ENCODE assay signal across 28 mouse cellular contexts in the genomic region with DNA sequence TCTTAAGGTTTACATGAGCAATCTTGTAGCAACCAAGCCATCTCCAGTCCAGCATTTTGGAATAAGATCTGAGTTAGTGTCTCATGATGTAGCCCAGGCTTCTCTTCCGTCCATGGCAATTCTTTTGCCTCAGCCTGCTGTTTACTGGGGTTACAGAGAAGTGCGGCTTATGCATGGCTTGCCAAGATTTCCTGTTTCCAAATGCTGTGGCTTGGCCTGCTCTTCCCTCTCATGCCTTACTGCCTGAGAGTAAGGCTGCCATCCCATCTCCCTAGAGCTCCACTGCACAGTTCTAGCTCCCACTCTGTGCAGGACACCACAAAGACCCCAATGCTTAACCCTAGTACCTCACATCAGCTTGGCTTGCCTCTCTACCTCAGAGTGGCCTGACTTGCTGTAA. TPM values are rescaled to one million over a fixed set of nuclear protein-coding genes. Genes with fewer than 3 reads are reported as not detected.
DNase-seq lines count a peak whose midpoint lies in the region; ATAC-seq lines count a peak whose summit lies in the region.
"Had no signal": no experiment of that assay in that cellular context is flagged by ENCODE, and none has a peak within 500 bp of the region (broad histone marks: within the 10 kb centered on the region; RNA-seq: fewer than 3 reads in every experiment).

No protein-coding gene starts in this region.

- ATAC-seq in common myeloid progenitor, adult 5-6 weeks (replicated peaks; ENCODE audit: low read depth, poor library complexity, severe bottlenecking): 0 out of 2 replicates have a peak, but pooled peaks have one; percentile 32
- peak; percentile 61 for ATAC-seq in megakaryocyte progenitor cell, adult 5-6 weeks (replicated peaks; ENCODE audit: poor library complexity)
- ATAC-seq: activated CD4-positive, CD25-positive, alpha-beta regulatory T cell, adult 4 months; CD4-positive, CD25-positive, alpha-beta regulatory T cell, adult 4 months; forebrain, embryonic 13.5 days; forebrain, embryonic 15.5 days; forebrain, postnatal 0 days; Patski had no signal

- 46% methylated on average over 2 of the region's 2 CpGs for WGBS in macrophage (ENCODE audit: missing documents)

- H3K36me3 ChIP-seq in macrophage (ENCODE audit: inconsistent target): no peaks in the 10 kb centered on the region
- H3K36me3 ChIP-seq: embryonic facial prominence, embryonic 10.5 days; embryonic facial prominence, embryonic 12.5 days; forebrain, embryonic 15.5 days; G1E had no signal

- no peak overlapping the region for H3K4me3 ChIP-seq in macrophage (ENCODE audit: inconsistent target)
- H3K4me3 ChIP-seq: embryonic facial prominence, embryonic 10.5 days; embryonic facial prominence, embryonic 12.5 days; forebrain, embryonic 13.5 days; forebrain, embryonic 15.5 days had no signal

- H3K79me2 ChIP-seq in macrophage (ENCODE audit: inconsistent target): no peaks in the 10 kb centered on the region

- peak overlapping the region; percentile 8; the same call in 1 of the 2 replicates for H3K27ac ChIP-seq in macrophage
- H3K27ac ChIP-seq: embryonic facial prominence, embryonic 10.5 days; embryonic facial prominence, embryonic 12.5 days; forebrain, embryonic 13.5 days; forebrain, embryonic 15.5 days had no signal

- no peak for DNase-seq in frontal cortex, postnatal 10 days (ENCODE audit: low spot score in 2 of 2)
- DNase-seq in kidney, postnatal 36 days: no peak
- DNase-seq: adrenal gland, adult 8-10 months; adrenal gland, postnatal 14 days; adrenal gland, postnatal 36 days; B cell, adult 2 months; cerebellum, adult 11-12 months; cerebellum, adult 2 months; cerebellum, adult 9-10 months; cerebellum, postnatal 10 days; cerebellum, postnatal 25 days; forebrain, postnatal 0 days had no signal

RNA-seq across cellular contexts. Expression of a gene that starts 1.1 kb away (rescaled TPM):
- not detected in 2 replicates for total RNA-seq in common myeloid progenitor, adult 5-6 weeks (2017)
- not detected for total RNA-seq in macrophage (2018; cell fraction: chromatin; rRNA removed)
- total RNA-seq in macrophage (2018; cell fraction: cytosol; rRNA removed): 1 to 10 TPM in 17 of 26 experiments, under 1 TPM in 9; 0.33 to 4.6 (median 1.6) TPM
- 1 to 10 TPM in 11 of 26 experiments, under 1 TPM in 6, not detected in 9; 0.67 to 3.1 (median 1.2) TPM for total RNA-seq in macrophage (2018; cell fraction: nucleus; rRNA removed)
- 0.91 to 5.8 TPM (median 2.6 TPM) in 3 replicates for polyA plus RNA-seq in macrophage (2018)
- total RNA-seq in megakaryocyte progenitor cell, adult 5-6 weeks (2015): not detected in 2 replicates
- not detected in 2 replicates for total RNA-seq in megakaryocyte progenitor cell, adult 5-6 weeks (2017)
- total RNA-seq: adrenal gland, adult 18-20 months; adrenal gland, adult 8-10 months; adrenal gland, postnatal 14 days; adrenal gland, postnatal 36 days; CH12.LX; forebrain, postnatal 0 days; G1E had no signal
- polyA plus RNA-seq: activated CD4-positive, CD25-positive, alpha-beta regulatory T cell, adult 4 months; CD4-positive, CD25-positive, alpha-beta regulatory T cell, adult 4 months; cerebellum, adult 2 months; cortical plate, adult 2 months; embryonic facial prominence, embryonic 10.5 days; embryonic facial prominence, embryonic 12.5 days; embryonic facial prominence, embryonic 14.5 days; forebrain, embryonic 11.5 days; forebrain, embryonic 13.5 days; forebrain, embryonic 15.5 days; forebrain, postnatal 0 days; G1E; Patski had no signal

RNA-seq across cellular contexts. Expression of a gene that starts 8.2 kb away (rescaled TPM):
- total RNA-seq in common myeloid progenitor, adult 5-6 weeks (2017): not detected in 2 replicates
- not detected for total RNA-seq in macrophage (2018; cell fraction: chromatin; rRNA removed)
- total RNA-seq in macrophage (2018; cell fraction: cytosol; rRNA removed): under 1 TPM in 6 of 26 experiments, not detected in 20; 0.14 to 0.42 (median 0.25) TPM
- under 1 TPM in 1 of 26 experiments, not detected in 25; 0.75 TPM for total RNA-seq in macrophage (2018; cell fraction: nucleus; rRNA removed)
- polyA plus RNA-seq in macrophage (2018): 0.40 TPM in 1 of 3 replicates, not detected in the others
- not detected in 2 replicates for total RNA-seq in megakaryocyte progenitor cell, adult 5-6 weeks (2015)
- total RNA-seq in megakaryocyte progenitor cell, adult 5-6 weeks (2017): not detected in 2 replicates
- total RNA-seq: adrenal gland, adult 18-20 months; adrenal gland, postnatal 14 days; adrenal gland, postnatal 36 days; CH12.LX; forebrain, postnatal 0 days; G1E had no signal
- polyA plus RNA-seq: activated CD4-positive, CD25-positive, alpha-beta regulatory T cell, adult 4 months; CD4-positive, CD25-positive, alpha-beta regulatory T cell, adult 4 months; cortical plate, adult 2 months; embryonic facial prominence, embryonic 10.5 days; embryonic facial prominence, embryonic 12.5 days; embryonic facial prominence, embryonic 14.5 days; forebrain, embryonic 11.5 days; forebrain, embryonic 13.5 days; forebrain, embryonic 15.5 days; forebrain, postnatal 0 days; G1E; Patski had no signal

RNA-seq across cellular contexts. Expression of a gene that starts 17.1 kb away (rescaled TPM):
- total RNA-seq in common myeloid progenitor, adult 5-6 weeks (2017): not detected in 2 replicates
- total RNA-seq in macrophage (2018; cell fraction: chromatin; rRNA removed): not detected
- total RNA-seq in macrophage (2018; cell fraction: cytosol; rRNA removed): not detected
- total RNA-seq in macrophage (2018; cell fraction: nucleus; rRNA removed): not detected
- not detected in 3 replicates for polyA plus RNA-seq in macrophage (2018)
- not detected in 2 replicates for total RNA-seq in megakaryocyte progenitor cell, adult 5-6 weeks (2015)
- total RNA-seq in megakaryocyte progenitor cell, adult 5-6 weeks (2017): not detected in 2 replicates
- total RNA-seq: adrenal gland, adult 18-20 months; adrenal gland, adult 8-10 months; adrenal gland, postnatal 14 days; adrenal gland, postnatal 36 days; CH12.LX; forebrain, postnatal 0 days; G1E had no signal
- polyA plus RNA-seq: activated CD4-positive, CD25-positive, alpha-beta regulatory T cell, adult 4 months; CD4-positive, CD25-positive, alpha-beta regulatory T cell, adult 4 months; cerebellum, adult 2 months; cortical plate, adult 2 months; embryonic facial prominence, embryonic 10.5 days; embryonic facial prominence, embryonic 12.5 days; embryonic facial prominence, embryonic 14.5 days; forebrain, embryonic 11.5 days; forebrain, embryonic 13.5 days; forebrain, embryonic 15.5 days; forebrain, postnatal 0 days; G1E; Patski had no signal

RNA-seq across cellular contexts. Expression of a gene that starts 28.1 kb away (rescaled TPM):
- total RNA-seq in common myeloid progenitor, adult 5-6 weeks (2017): not detected in 2 replicates
- not detected for total RNA-seq in macrophage (2018; cell fraction: chromatin; rRNA removed)
- 10 to 100 TPM in 14 of 26 experiments, 1 to 10 TPM in 12; 1.7 to 41.4 (median 11.8) TPM for total RNA-seq in macrophage (2018; cell fraction: cytosol; rRNA removed)
- total RNA-seq in macrophage (2018; cell fraction: nucleus; rRNA removed): 10 to 100 TPM in 5 of 26 experiments, 1 to 10 TPM in 20, not detected in 1; 1.3 to 17.5 (median 6.0) TPM
- 8.0 to 74.1 TPM (median 17.4 TPM) in 3 replicates for polyA plus RNA-seq in macrophage (2018)
- not detected in 2 replicates for total RNA-seq in megakaryocyte progenitor cell, adult 5-6 weeks (2015)
- total RNA-seq in megakaryocyte progenitor cell, adult 5-6 weeks (2017): not detected in 2 replicates
- total RNA-seq: adrenal gland, adult 18-20 months; adrenal gland, adult 8-10 months; adrenal gland, postnatal 14 days; adrenal gland, postnatal 36 days; CH12.LX; forebrain, postnatal 0 days; G1E had no signal
- polyA plus RNA-seq: activated CD4-positive, CD25-positive, alpha-beta regulatory T cell, adult 4 months; CD4-positive, CD25-positive, alpha-beta regulatory T cell, adult 4 months; cerebellum, adult 2 months; cortical plate, adult 2 months; embryonic facial prominence, embryonic 10.5 days; embryonic facial prominence, embryonic 12.5 days; embryonic facial prominence, embryonic 14.5 days; forebrain, embryonic 11.5 days; forebrain, embryonic 13.5 days; forebrain, embryonic 15.5 days; forebrain, postnatal 0 days; G1E; Patski had no signal

RNA-seq across cellular contexts. Expression of a gene that starts 34.1 kb away (rescaled TPM):
- total RNA-seq in common myeloid progenitor, adult 5-6 weeks (2017): not detected in 2 replicates
- total RNA-seq in macrophage (2018; cell fraction: chromatin; rRNA removed): not detected
- total RNA-seq in macrophage (2018; cell fraction: cytosol; rRNA removed): not detected
- not detected for total RNA-seq in macrophage (2018; cell fraction: nucleus; rRNA removed)
- not detected in 3 replicates for polyA plus RNA-seq in macrophage (2018)
- total RNA-seq in megakaryocyte progenitor cell, adult 5-6 weeks (2015): not detected in 2 replicates
- not detected in 2 replicates for total RNA-seq in megakaryocyte progenitor cell, adult 5-6 weeks (2017)
- total RNA-seq: adrenal gland, adult 18-20 months; adrenal gland, adult 8-10 months; adrenal gland, postnatal 14 days; adrenal gland, postnatal 36 days; CH12.LX; forebrain, postnatal 0 days; G1E had no signal
- polyA plus RNA-seq: activated CD4-positive, CD25-positive, alpha-beta regulatory T cell, adult 4 months; CD4-positive, CD25-positive, alpha-beta regulatory T cell, adult 4 months; cerebellum, adult 2 months; cortical plate, adult 2 months; embryonic facial prominence, embryonic 10.5 days; embryonic facial prominence, embryonic 12.5 days; embryonic facial prominence, embryonic 14.5 days; forebrain, embryonic 11.5 days; forebrain, embryonic 13.5 days; forebrain, embryonic 15.5 days; forebrain, postnatal 0 days; G1E; Patski had no signal
